Mouse (Mus musculus) liver, embryonic 14.5 days (tissue): ENCODE data around the gene Als2cl. TPM values are rescaled to one million over a fixed set of nuclear protein-coding genes. Genes with fewer than 3 reads are reported as not detected.

Source experiments
- ATAC-seq: fragments of 200-750 bp; cut with Nextera tagmentation; 2 replicates; pipeline ENCODE4 v1.8.0; 2017; ENCODE audit warnings: moderate number of reproducible peaks, mild to moderate bottlenecking, moderate library complexity; ENCODE audit not compliant: insufficient read depth
- DNase-seq, 3 experiments: peaks; one replicate each; pipeline ENCODE4 v3.0.0-alpha.2; 2012 to 2013; ENCODE audit warnings: low read depth in 3 of 3, low spot score in 3 of 3
- H3K27ac ChIP-seq: fragments of 300-500 bp; sonication (generic); 2 replicates; pipeline ENCODE4 v1.5.1; 2014; ENCODE audit warnings: moderate library complexity, mild to moderate bottlenecking, control low read depth, inconsistent platforms
- H3K27me3 ChIP-seq: fragments of 300-500 bp; sonication (generic); 2 replicates; pipeline ENCODE4 v1.6.1; 2014; ENCODE audit warnings: mild to moderate bottlenecking, low read length, moderate library complexity; ENCODE audit not compliant: control insufficient read depth, insufficient read depth
- H3K36me3 ChIP-seq: fragments of 300-500 bp; sonication (generic); replicated peaks from 2 replicates; pipeline ENCODE4 v1.6.1; 2014; ENCODE audit warnings: low read depth; ENCODE audit not compliant: control insufficient read depth, insufficient read depth
- H3K4me1 ChIP-seq, 2 experiments: fragments of 200-500 bp in 1 of 2; fragments of 300-500 bp in 1 of 2; sonication (generic) in 1 of 2; replicated peaks; 2 replicates each; pipeline ENCODE4 v1.6.1; 2012 to 2014; ENCODE audit warnings: antibody characterized with exemption in 1 of 2, inconsistent platforms in 1 of 2, low read length in 1 of 2; ENCODE audit not compliant: control insufficient read depth in 2 of 2, insufficient read depth in 2 of 2
- H3K4me2 ChIP-seq: fragments of 300-500 bp; sonication (generic); 2 replicates; pipeline ENCODE4 v1.6.1; 2014; ENCODE audit warnings: low read depth, mild to moderate bottlenecking, control low read depth, moderate library complexity
- H3K4me3 ChIP-seq, 2 experiments: fragments of 200-500 bp in 1 of 2; fragments of 300-500 bp in 1 of 2; sonication (generic) in 1 of 2; 2 replicates each; pipeline ENCODE4 v1.5.1; 2012 to 2014; ENCODE audit warnings: low read depth in 2 of 2, low read length in 2 of 2, mild to moderate bottlenecking in 2 of 2, control low read depth in 1 of 2, inconsistent platforms in 1 of 2, moderate library complexity in 1 of 2; ENCODE audit not compliant: insufficient read depth in 1 of 2
- H3K9ac ChIP-seq: fragments of 300-500 bp; sonication (generic); replicated peaks from 2 replicates; pipeline ENCODE4 v1.6.1; 2014; ENCODE audit warnings: mild to moderate bottlenecking, control low read depth, moderate library complexity
- H3K9me3 ChIP-seq: fragments of 300-500 bp; sonication (generic); 2 replicates; pipeline ENCODE4 v1.6.1; 2016; ENCODE audit warnings: low read length, mixed read lengths; ENCODE audit not compliant: control insufficient read depth
- CTCF ChIP-seq: IDR thresholded peaks from 2 replicates; pipeline ENCODE4 v1.5.1; 2016; ENCODE audit warnings: antibody characterized with exemption, low read depth, control low read depth
- EP300 ChIP-seq: IDR thresholded peaks from 2 replicates; pipeline ENCODE4 v1.6.1; 2016; ENCODE audit warnings: antibody characterized with exemption, low read depth
- WGBS: fragments of 180-500 bp; shearing (Covaris S2); extraction: QIAGEN DNeasy Blood & Tissue Kit; methylation state at CpG from one replicate; pipeline ENCODE4 v1.1.7; 2014; ENCODE audit not compliant: insufficient replicate concordance; 5-methylcytosine and 5-hydroxymethylcytosine counted together
- polyA plus RNA-seq, 2 experiments: library from polyadenylated mRNA; depleted of rRNA in 1 of 2; stranded (reverse) in 1 of 2; unstranded in 1 of 2; fragments of >200 nt; fragmentation: Nextera tagmentation in 1 of 2; extraction: Ambion mirVana in 1 of 2; gene quantifications; 2 replicates each; pipeline versions ENCODE4 v1.2.1 to v1.2.3; 2012 to 2014

The Als2cl gene
- polyA plus RNA-seq, 2 experiments = 1.1 to 3.3 TPM

GRCm38 (mm10) chr9:110945926-110946325, 66.3 kb downstream of the Als2cl start, which contains the start of gene Tdgf1:
Tdgf1 (minus strand) TSS chr9:110946158.
- 11% methylated on average over 11 of the region's 11 CpGs for WGBS
- no peak for ATAC-seq
- H3K9me3 ChIP-seq = no peaks in the 10 kb centered on the region
- no peak within 1 kb of the TSS for H3K4me3 ChIP-seq
- no peak within 1 kb of the TSS for H3K9ac ChIP-seq
- no peak within 1 kb of the TSS for H3K4me2 ChIP-seq
- no peak for DNase-seq
- TF ChIP-seq CTCF = no peak
- TF ChIP-seq EP300 = no peak
- peaks cover 0 to 8% of the 10 kb centered on the region in 2 experiments; a peak in 2 of 4 replicates for H3K4me1 ChIP-seq
- H3K27ac ChIP-seq = no peak within 1 kb of the TSS
- peaks cover 25% of the 10 kb centered on the region for H3K27me3 ChIP-seq
- H3K36me3 ChIP-seq = no peaks in the 10 kb centered on the region

- Histone ChIP-seq H3K4me3 (no peak overlapping the region), H3K27ac (no peak overlapping the region), H3K36me3 (no peaks in the 10 kb centered on the region), H3K4me1 (peaks cover 0 to 8% of the 10 kb centered on the region in 2 experiments; a peak in 2 of 4 replicates), H3K9ac (no peak overlapping the region), H3K9me3 (no peaks in the 10 kb centered on the region), H3K27me3 (peaks cover 25% of the 10 kb centered on the region), H3K4me2 (no peak overlapping the region)
- no peak for DNase-seq
- TF ChIP-seq CTCF = no peak
- no peak for TF ChIP-seq EP300
- WGBS = 18% methylated on average over 20 of the region's 20 CpGs
- no peak for ATAC-seq
Measured at GRCm38 (mm10) chr9:110946548-110947044, 66.9 kb downstream of the Als2cl start.

DNA sequence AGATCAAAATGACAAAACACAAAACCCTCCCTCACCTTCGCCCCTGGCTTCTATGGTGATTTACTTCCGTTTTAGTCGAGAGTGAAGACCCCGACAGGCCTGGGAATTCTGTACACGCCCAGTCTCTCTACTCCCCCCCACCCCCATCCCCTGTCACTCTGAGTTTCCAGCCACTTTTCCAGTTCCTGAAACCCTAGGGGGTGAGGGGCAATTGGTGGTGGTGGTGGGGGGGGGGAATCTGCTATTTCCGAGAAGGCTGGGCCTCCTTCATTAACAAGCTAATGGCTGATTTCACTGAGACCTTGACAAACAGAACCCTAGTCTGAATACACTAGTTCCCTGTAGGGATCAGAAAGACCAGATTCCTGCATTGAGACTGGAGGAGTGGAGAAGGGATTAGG, 67.6 kb downstream of the Als2cl start:
- no peaks in the 10 kb centered on the region for H3K9me3 ChIP-seq
- no peak overlapping the region for H3K27ac ChIP-seq
- peaks cover 0 to 13% of the 10 kb centered on the region in 2 experiments; a peak in 2 of 4 replicates for H3K4me1 ChIP-seq
- H3K4me3 ChIP-seq = no peak overlapping the region
- H3K9ac ChIP-seq = no peak overlapping the region
- peaks cover 25% of the 10 kb centered on the region for H3K27me3 ChIP-seq
- DNase-seq = no peak
- WGBS = 17% methylated on average over 6 of the region's 6 CpGs
- ATAC-seq = no peak
- H3K4me2 ChIP-seq = no peak overlapping the region
- TF ChIP-seq EP300 (no peak), CTCF (no peak)
- H3K36me3 ChIP-seq = no peaks in the 10 kb centered on the region

DNA sequence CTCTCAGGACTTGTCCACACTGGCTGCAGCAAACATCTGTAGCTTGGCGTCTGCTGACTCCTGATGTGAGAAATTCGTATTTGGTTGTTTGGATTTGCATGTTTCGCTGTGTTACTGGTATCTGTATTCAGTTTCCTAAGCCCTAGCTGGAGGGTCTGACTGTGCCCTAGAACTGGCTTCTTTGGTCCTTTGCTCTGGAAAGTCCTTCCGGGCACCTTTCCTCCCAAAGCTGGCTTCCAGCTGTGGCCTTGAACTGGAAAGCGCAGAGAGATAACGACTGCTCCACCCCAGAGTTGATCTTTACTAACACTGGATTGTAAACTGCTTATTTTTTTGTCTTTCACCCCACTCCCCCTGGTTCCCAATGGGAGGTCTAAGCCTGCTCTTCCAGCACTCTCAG, 68.2 kb downstream of the Als2cl start:
- TF ChIP-seq EP300 (no peak), CTCF (no peak)
- no peak for ATAC-seq
- H3K9ac ChIP-seq = no peak overlapping the region
- no peak overlapping the region for H3K4me2 ChIP-seq
- H3K27ac ChIP-seq = no peak overlapping the region
- 48% methylated on average over 6 of the region's 6 CpGs for WGBS
- H3K27me3 ChIP-seq = peaks cover 25% of the 10 kb centered on the region
- no peaks in the 10 kb centered on the region for H3K36me3 ChIP-seq
- H3K4me3 ChIP-seq = no peak overlapping the region
- H3K9me3 ChIP-seq = no peaks in the 10 kb centered on the region
- H3K4me1 ChIP-seq = peaks cover 0 to 15% of the 10 kb centered on the region in 2 experiments; a peak in 2 of 4 replicates
- no peak for DNase-seq

DNA sequence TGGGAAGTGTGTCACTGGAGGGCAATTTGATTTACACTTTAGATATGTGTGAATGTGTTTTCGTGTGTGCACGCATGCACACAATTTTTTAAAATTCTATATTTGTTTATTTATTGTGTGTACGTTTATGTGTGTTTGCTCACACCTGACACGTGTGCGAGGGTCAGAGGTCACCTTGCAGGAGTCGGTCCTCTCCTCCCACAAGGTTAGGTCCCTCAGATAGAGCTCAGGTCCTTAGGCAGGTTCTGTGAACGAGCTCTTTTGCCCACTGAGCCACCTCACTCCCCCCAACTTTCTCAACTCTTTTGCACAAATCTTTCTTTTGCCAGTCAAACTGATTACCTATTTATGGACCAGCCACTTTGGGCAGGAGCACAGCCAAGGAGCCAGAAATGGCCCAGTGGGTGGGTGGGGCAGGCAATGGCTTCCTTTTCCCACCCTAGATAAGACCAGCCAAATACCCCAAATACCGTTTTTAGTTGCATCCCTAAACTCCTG, 69.2 kb downstream of the Als2cl start:
- WGBS = 44% methylated on average over 8 of the region's 8 CpGs
- no peak for DNase-seq
- H3K4me3 ChIP-seq = no peak overlapping the region
- no peaks in the 10 kb centered on the region for H3K9me3 ChIP-seq
- ATAC-seq = no peak
- H3K4me2 ChIP-seq = no peak overlapping the region
- H3K4me1 ChIP-seq = peaks cover 0 to 15% of the 10 kb centered on the region in 2 experiments; a peak in 2 of 4 replicates
- H3K36me3 ChIP-seq = no peaks in the 10 kb centered on the region
- peaks cover 25% of the 10 kb centered on the region for H3K27me3 ChIP-seq
- TF ChIP-seq CTCF (no peak), EP300 (no peak)
- no peak overlapping the region for H3K27ac ChIP-seq
- H3K9ac ChIP-seq = no peak overlapping the region
